20 mouse cellular contexts compared by ENCODE assay signal in genomic region chr5:20140235-20140634, GRCm38 (mm10).
A peak's percentile ranks its signal among the peaks of the same experiment; 100 is the strongest.
DNase-seq lines count a peak whose midpoint lies in the region; ATAC-seq lines count a peak whose summit lies in the region.
"Had no signal": no experiment of that assay in that cellular context is flagged by ENCODE, and none has a peak within 500 bp of the region (broad histone marks: within the 10 kb centered on the region; RNA-seq: fewer than 3 reads in every experiment).

No protein-coding gene starts in this region.

- no peak overlapping the region for H3K9ac ChIP-seq in hindbrain, embryonic 13.5 days
- no peak overlapping the region for H3K9ac ChIP-seq in midbrain, embryonic 11.5 days (ENCODE audit: low read length)
- H3K9ac ChIP-seq in midbrain, embryonic 13.5 days (replicated peaks), result no peak overlapping the region
- H3K9ac ChIP-seq: embryonic facial prominence, embryonic 12.5 days; heart, embryonic 15.5 days; limb, embryonic 15.5 days; liver, postnatal 0 days had no signal

- no peaks in the 10 kb centered on the region for H3K9me3 ChIP-seq in hindbrain, embryonic 13.5 days
- H3K9me3 ChIP-seq in hindbrain, embryonic 10.5 days, result no peaks in the 10 kb centered on the region
- no peaks in the 10 kb centered on the region for H3K9me3 ChIP-seq in midbrain, embryonic 11.5 days (ENCODE audit: control insufficient read depth, low read length)
- no peaks in the 10 kb centered on the region for H3K9me3 ChIP-seq in midbrain, embryonic 10.5 days (replicated peaks)
- no peaks in the 10 kb centered on the region for H3K9me3 ChIP-seq in midbrain, embryonic 13.5 days
- H3K9me3 ChIP-seq: embryonic facial prominence, embryonic 12.5 days; heart, embryonic 15.5 days; limb, embryonic 15.5 days had no signal

- H3K4me2 ChIP-seq in hindbrain, embryonic 13.5 days, result 0 out of 2 replicates have a peak overlapping the region, but pooled peaks have one; percentile 6
- no peak overlapping the region for H3K4me2 ChIP-seq in midbrain, embryonic 11.5 days
- no peak overlapping the region for H3K4me2 ChIP-seq in midbrain, embryonic 13.5 days (replicated peaks)
- H3K4me2 ChIP-seq: embryonic facial prominence, embryonic 12.5 days; heart, embryonic 15.5 days; limb, embryonic 15.5 days had no signal

- no peak overlapping the region for H3K4me3 ChIP-seq in hindbrain, embryonic 13.5 days
- H3K4me3 ChIP-seq in hindbrain, embryonic 10.5 days, result no peak overlapping the region
- H3K4me3 ChIP-seq in midbrain, embryonic 11.5 days (ENCODE audit: low read depth, low read length), result no peak overlapping the region
- H3K4me3 ChIP-seq in midbrain, embryonic 10.5 days, result no peak overlapping the region
- no peak overlapping the region for H3K4me3 ChIP-seq in midbrain, embryonic 13.5 days (replicated peaks)
- H3K4me3 ChIP-seq: embryonic facial prominence, embryonic 12.5 days; heart, embryonic 15.5 days; limb, embryonic 15.5 days had no signal

- H3K27me3 ChIP-seq in hindbrain, embryonic 13.5 days, result no peaks in the 10 kb centered on the region
- H3K27me3 ChIP-seq in hindbrain, embryonic 10.5 days (ENCODE audit: insufficient read depth, poor library complexity, severe bottlenecking), result no peaks in the 10 kb centered on the region
- no peaks in the 10 kb centered on the region for H3K27me3 ChIP-seq in midbrain, embryonic 11.5 days (ENCODE audit: control insufficient read depth, insufficient read depth, low read length)
- no peaks in the 10 kb centered on the region for H3K27me3 ChIP-seq in midbrain, embryonic 10.5 days (ENCODE audit: low read depth, poor library complexity, severe bottlenecking)
- no peaks in the 10 kb centered on the region for H3K27me3 ChIP-seq in midbrain, embryonic 13.5 days
- H3K27me3 ChIP-seq: embryonic facial prominence, embryonic 12.5 days; heart, embryonic 15.5 days; limb, embryonic 15.5 days had no signal

- no peaks in the 10 kb centered on the region for H3K36me3 ChIP-seq in hindbrain, embryonic 13.5 days
- H3K36me3 ChIP-seq in hindbrain, embryonic 10.5 days, result no peaks in the 10 kb centered on the region
- H3K36me3 ChIP-seq in midbrain, embryonic 11.5 days (ENCODE audit: control insufficient read depth, insufficient read depth, low read length), result no peaks in the 10 kb centered on the region
- no peaks in the 10 kb centered on the region for H3K36me3 ChIP-seq in midbrain, embryonic 10.5 days
- no peaks in the 10 kb centered on the region for H3K36me3 ChIP-seq in midbrain, embryonic 13.5 days
- H3K36me3 ChIP-seq: embryonic facial prominence, embryonic 12.5 days; heart, embryonic 15.5 days; limb, embryonic 15.5 days had no signal

- no peak overlapping the region for H3K27ac ChIP-seq in hindbrain, embryonic 13.5 days
- no peak overlapping the region for H3K27ac ChIP-seq in hindbrain, embryonic 10.5 days
- H3K27ac ChIP-seq in midbrain, embryonic 11.5 days (ENCODE audit: low read depth, low read length), result peak overlapping the region; percentile 25; the same call in 1 of the 2 replicates
- no peak overlapping the region for H3K27ac ChIP-seq in midbrain, embryonic 10.5 days (replicated peaks)
- peak overlapping the region; percentile 11; the same call in 1 of the 2 replicates for H3K27ac ChIP-seq in midbrain, embryonic 13.5 days
- H3K27ac ChIP-seq: embryonic facial prominence, embryonic 12.5 days; heart, embryonic 15.5 days; limb, embryonic 15.5 days; stomach, postnatal 0 days had no signal

- no peak for ATAC-seq in hindbrain, embryonic 13.5 days (ENCODE audit: low FRiP score)
- no peak; the same call in 1 of the 2 replicates for ATAC-seq in midbrain, embryonic 11.5 days (ENCODE audit: low FRiP score)
- ATAC-seq in midbrain, embryonic 13.5 days, result no peak
- ATAC-seq: intestine, embryonic 16.5 days; liver, postnatal 0 days had no signal

- DNase-seq in hindbrain, embryonic 10.5 days (ENCODE audit: low spot score), result no peak
- no peak for DNase-seq in midbrain, embryonic 11.5 days (ENCODE audit: low spot score, missing footprints)
- no peak for DNase-seq in midbrain, embryonic 10.5 days (ENCODE audit: low spot score)
- no peak for DNase-seq in cerebellum, adult 11 months
- DNase-seq in cerebellum, postnatal 25 days, result no peak
- DNase-seq: adrenal gland, postnatal 25 days; cerebellum, adult 2 months; gastrocnemius, postnatal 10 days; heart, adult 18-20 months; kidney, postnatal 10 days; liver, postnatal 0 days; right cerebral cortex, postnatal 14 days; thymus, postnatal 14 days had no signal

- H3K4me1 ChIP-seq in hindbrain, embryonic 13.5 days (replicated peaks), result peaks cover 26% of the 10 kb centered on the region
- H3K4me1 ChIP-seq in hindbrain, embryonic 10.5 days (replicated peaks), result peaks cover 11% of the 10 kb centered on the region
- peaks cover 6% of the 10 kb centered on the region; the same call in 1 of the 2 replicates for H3K4me1 ChIP-seq in midbrain, embryonic 11.5 days (ENCODE audit: control insufficient read depth, insufficient read depth, low read length)
- H3K4me1 ChIP-seq in midbrain, embryonic 10.5 days, result peaks cover 11% of the 10 kb centered on the region
- H3K4me1 ChIP-seq in midbrain, embryonic 13.5 days (replicated peaks), result peaks cover 25% of the 10 kb centered on the region
- H3K4me1 ChIP-seq: heart, embryonic 15.5 days; limb, embryonic 15.5 days had no signal

- 60% methylated on average over 2 of the region's 2 CpGs for WGBS in hindbrain, embryonic 13.5 days
- 90% methylated on average over 2 of the region's 2 CpGs for WGBS in hindbrain, embryonic 10.5 days
- WGBS in midbrain, embryonic 11.5 days, result 71% methylated on average over 2 of the region's 2 CpGs
- 83% methylated on average over 2 of the region's 2 CpGs for WGBS in midbrain, embryonic 10.5 days
- WGBS in midbrain, embryonic 13.5 days, result 63% methylated on average over 2 of the region's 2 CpGs

Comparison
In these comparisons a context has a peak if more than half of its experiments do, and no peak if none do; other contexts are left out.
1. H3K27ac ChIP-seq: peak in midbrain, embryonic 11.5 days (single experiment) and midbrain, embryonic 13.5 days (single experiment); none in hindbrain, embryonic 13.5 days (single experiment), hindbrain, embryonic 10.5 days (single experiment) and midbrain, embryonic 10.5 days (single experiment).